Mouse (Mus musculus): ENCODE measurements around the gene Hcn3.

Hcn3 gene

GRCm38 (mm10) chr3:89159616-89160344 lies at the start of gene Hcn3:
Gene Hcn3, minus strand, starts transcription at chr3:89160196.
- peak in 1 of 2 experiments; percentile 70 for DNase-seq (ENCODE audit: low spot score in 2 of 2)

GRCm38 (mm10) chr3:89209731-89210130 lies 49.7 kb upstream of the Hcn3 start:
- no peak for DNase-seq (ENCODE audit: low spot score in 2 of 2)

- no peak for DNase-seq (ENCODE audit: low spot score in 2 of 2)
Observed at GRCm38 (mm10) chr3:89208736-89209135, 48.7 kb upstream of the Hcn3 start.

GRCm38 (mm10) chr3:89208075-89208657 lies 48.2 kb upstream of the Hcn3 start:
- DNase-seq (ENCODE audit: low spot score in 2 of 2), result no peak

GRCm38 (mm10) chr3:89206695-89207094 lies 46.7 kb upstream of the Hcn3 start:
- DNase-seq (ENCODE audit: low spot score in 2 of 2), result no peak

- peak in 1 of 2 experiments; percentile 6 for DNase-seq (ENCODE audit: low spot score in 2 of 2)
Observed at GRCm38 (mm10) chr3:89206079-89206478, 46.1 kb upstream of the Hcn3 start.

- DNase-seq (ENCODE audit: low spot score in 2 of 2), result no peak
Observed at GRCm38 (mm10) chr3:89203142-89203514, 43.1 kb upstream of the Hcn3 start.

GRCm38 (mm10) chr3:89202253-89203141 lies 42.5 kb upstream of the Hcn3 start, which contains the start of gene Gba:
Gene Gba, plus strand, starts transcription at chr3:89202928.
- peak in 1 of 2 experiments; percentile 83 for DNase-seq (ENCODE audit: low spot score in 2 of 2)

- DNase-seq (ENCODE audit: low spot score in 2 of 2), result no peak
Observed at GRCm38 (mm10) chr3:89199839-89200238, 39.8 kb upstream of the Hcn3 start.

GRCm38 (mm10) chr3:89195979-89196877 lies 36.2 kb upstream of the Hcn3 start:
- peak; percentile 79 to 80 for DNase-seq (ENCODE audit: low spot score in 2 of 2)

- no peak for DNase-seq (ENCODE audit: low spot score in 2 of 2)
Observed at GRCm38 (mm10) chr3:89193853-89194252, 33.9 kb upstream of the Hcn3 start.

- no peak for DNase-seq (ENCODE audit: low spot score in 2 of 2)
Observed at GRCm38 (mm10) chr3:89193351-89193750, 33.4 kb upstream of the Hcn3 start.

GRCm38 (mm10) chr3:89190436-89190835 lies 30.4 kb upstream of the Hcn3 start:
- no peak for DNase-seq (ENCODE audit: low spot score in 2 of 2)

GRCm38 (mm10) chr3:89188478-89188875 lies 28.5 kb upstream of the Hcn3 start:
- no peak for DNase-seq (ENCODE audit: low spot score in 2 of 2)

GRCm38 (mm10) chr3:89187690-89188477 lies 27.9 kb upstream of the Hcn3 start:
- DNase-seq (ENCODE audit: low spot score in 2 of 2), result no peak

GRCm38 (mm10) chr3:89187197-89187596 lies 27.2 kb upstream of the Hcn3 start:
- no peak for DNase-seq (ENCODE audit: low spot score in 2 of 2)

- no peak for DNase-seq (ENCODE audit: low spot score in 2 of 2)
Observed at GRCm38 (mm10) chr3:89183959-89184315, 23.9 kb upstream of the Hcn3 start.

- DNase-seq (ENCODE audit: low spot score in 2 of 2), result peak; percentile 88 to 89
Observed at GRCm38 (mm10) chr3:89183058-89183958, 23.3 kb upstream of the Hcn3 start, which contains the start of gene Fam189b. Gene Fam189b, plus strand, starts transcription at chr3:89183143.

- DNase-seq (ENCODE audit: low spot score in 2 of 2), result no peak
Observed at GRCm38 (mm10) chr3:89182531-89183057, 22.6 kb upstream of the Hcn3 start.
